Mouse (Mus musculus) adrenal gland, postnatal 14 days (tissue): ENCODE measurements at regions not wholly inside any gene's neighbourhood (a gene's known extent, or its start where the extent isn't known, plus 50 kb on each side); places are given as distances from the start of the nearest gene placed in this dataset.

ENCODE experiments used
- DNase-seq: peaks from one replicate; pipeline ENCODE4 v3.0.0; 2021; ENCODE audit warnings: mixed read lengths

- DNase-seq: no peak
Measured at GRCm38 (mm10) chr4:137216908-137217497, 60.3 kb upstream of the Wnt4 start.

- no peak for DNase-seq
Measured at GRCm38 (mm10) chr4:137214573-137214972, 62.7 kb upstream of the Wnt4 start.

- no peak for DNase-seq
Measured at GRCm38 (mm10) chr4:137212846-137213245, 64.4 kb upstream of the Wnt4 start.

GRCm38 (mm10) chr4:137212106-137212505 is 65.2 kb upstream of the Wnt4 start:
- no peak for DNase-seq

- no peak for DNase-seq
Measured at GRCm38 (mm10) chr4:137211288-137211687, 66.0 kb upstream of the Wnt4 start.

- DNase-seq: no peak
Measured at GRCm38 (mm10) chr4:137210525-137210924, 66.8 kb upstream of the Wnt4 start.

GRCm38 (mm10) chr4:137200968-137201367 is 76.3 kb upstream of the Wnt4 start:
- no peak for DNase-seq

GRCm38 (mm10) chr4:137200426-137200825 is 76.9 kb upstream of the Wnt4 start:
- DNase-seq: no peak

- DNase-seq: no peak
Measured at GRCm38 (mm10) chr4:137196491-137196974, 80.8 kb upstream of the Wnt4 start.

- no peak for DNase-seq
Measured at GRCm38 (mm10) chr4:137194106-137194505, 83.2 kb upstream of the Wnt4 start.

- no peak for DNase-seq
Measured at GRCm38 (mm10) chr4:137190625-137191024, 86.7 kb upstream of the Wnt4 start.

- no peak for DNase-seq
Measured at GRCm38 (mm10) chr4:137189801-137190200, 87.5 kb upstream of the Wnt4 start.

- DNase-seq: peak; percentile 24
Measured at GRCm38 (mm10) chr4:137189058-137189457, 88.2 kb upstream of the Wnt4 start.

- DNase-seq: no peak
Measured at GRCm38 (mm10) chr4:137187592-137187991, 89.7 kb upstream of the Wnt4 start.

GRCm38 (mm10) chr4:137187051-137187450 is 90.2 kb upstream of the Wnt4 start:
- DNase-seq: no peak

GRCm38 (mm10) chr4:137185001-137185400 is 92.3 kb upstream of the Wnt4 start:
- DNase-seq: peak; percentile 48

- peak; percentile 43 for DNase-seq
Measured at GRCm38 (mm10) chr4:137183181-137183850, 94.0 kb upstream of the Wnt4 start.

GRCm38 (mm10) chr4:137182547-137182946 is 94.7 kb upstream of the Wnt4 start:
- DNase-seq: no peak

- DNase-seq: peak; percentile 25
Measured at GRCm38 (mm10) chr4:137181252-137181651, 96.0 kb upstream of the Wnt4 start.

GRCm38 (mm10) chr4:137180083-137180482 is 97.2 kb upstream of the Wnt4 start:
- DNase-seq: no peak

GRCm38 (mm10) chr4:137178833-137179232 is 98.5 kb upstream of the Wnt4 start:
- DNase-seq: peak; percentile 85

- no peak for DNase-seq
Measured at GRCm38 (mm10) chr4:137164933-137165332, 112.4 kb upstream of the Wnt4 start.

- peak; percentile 88 for DNase-seq
Measured at GRCm38 (mm10) chr4:137164429-137164828, 112.9 kb upstream of the Wnt4 start.

GRCm38 (mm10) chr4:137163962-137164361 is 113.3 kb upstream of the Wnt4 start:
- DNase-seq: no peak
